ENCODE assay signal across 13 mouse cellular contexts in the genomic region with DNA sequence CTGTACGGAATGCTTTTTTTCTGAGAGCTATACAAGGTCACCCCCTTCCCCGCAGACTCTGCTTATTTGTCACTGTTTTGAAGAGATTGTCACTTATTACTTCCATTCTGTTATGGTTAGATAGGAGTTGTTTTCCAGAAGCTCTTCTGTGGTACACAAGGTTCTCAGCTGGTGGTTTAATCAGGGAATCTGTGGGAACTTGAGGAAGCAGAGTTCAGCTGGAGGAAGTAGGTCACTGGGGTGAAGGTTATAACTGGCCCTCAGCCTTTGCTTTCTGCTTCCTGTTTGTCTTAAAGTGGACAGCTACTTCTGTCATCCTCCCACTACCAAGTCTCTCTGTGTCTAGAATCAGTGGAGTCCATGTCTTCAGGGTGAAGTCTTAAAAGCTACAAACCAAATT.
A peak's percentile ranks its signal among the peaks of the same experiment; 100 is the strongest.
DNase-seq lines count a peak whose midpoint lies in the region; ATAC-seq lines count a peak whose summit lies in the region.
"Had no signal": no experiment of that assay in that cellular context is flagged by ENCODE, and none has a peak within 500 bp of the region (broad histone marks: within the 10 kb centered on the region; RNA-seq: fewer than 3 reads in every experiment).

No protein-coding gene starts in this region.

- DNase-seq in heart, adult 8-10 months (ENCODE audit: low spot score), result peak; percentile 58
- no peak for DNase-seq in heart, postnatal 14 days
- peak; percentile 29 for DNase-seq in kidney, postnatal 14 days
- no peak for DNase-seq in kidney, postnatal 4 days
- DNase-seq in adipocyte (ENCODE audit: low spot score), result peak; percentile 38
- DNase-seq in B cell, adult 2 months, result no peak
- DNase-seq: cerebellum, adult 8-10 months; layer of hippocampus, postnatal 36 days; right cerebral cortex, postnatal 25 days; thymus, postnatal 36 days had no signal

- peak; percentile 52 for ATAC-seq in common myeloid progenitor, adult 5-6 weeks (replicated peaks; ENCODE audit: low read depth, poor library complexity, severe bottlenecking)
- ATAC-seq: forebrain, embryonic 16.5 days; intestine, embryonic 16.5 days had no signal

- intact Hi-C loops in heart, postnatal 14 days (cut with DNase I), result loop anchor here (5.0 kb wide), 1 partner anchor 38 kb away; no protein-coding TSS in a partner anchor

Comparison
In these comparisons a context has a peak if more than half of its experiments do, and no peak if none do; other contexts are left out.
1. DNase-seq: peak in heart, adult 8-10 months (single experiment), kidney, postnatal 14 days (single experiment) and adipocyte (single experiment); none in heart, postnatal 14 days (0 of 2), kidney, postnatal 4 days (0 of 2) and B cell, adult 2 months (0 of 2).